Mouse (Mus musculus) layer of hippocampus, adult 2 months (tissue): ENCODE results near the gene Btf3l4. TPM values are rescaled to one million over a fixed set of nuclear protein-coding genes. Genes with fewer than 3 reads are reported as not detected.

Experiments
- DNase-seq, 2 experiments: peaks; one replicate each; pipeline ENCODE4 v3.0.0; 2022; ENCODE audit warnings: low spot score in 2 of 2
- H3K27ac ChIP-seq: fragments of 200-600 bp; 2 replicates; pipeline ENCODE4 v1.8.1; 2022
- H3K4me3 ChIP-seq: fragments of 200-600 bp; 2 replicates; pipeline ENCODE4 v1.8.1; 2022; ENCODE audit warnings: mild to moderate bottlenecking
- CTCF ChIP-seq: fragments of 200-600 bp; conservative IDR thresholded peaks from 2 replicates; pipeline ENCODE4 v1.8.1; 2022; ENCODE audit warnings: antibody characterized with exemption, mild to moderate bottlenecking, moderate library complexity
- total RNA-seq, 2 experiments: library from RNA; stranded (reverse); gene quantifications; 2 replicates each; pipeline ENCODE4 v1.2.3; 2021

Btf3l4 gene
- total RNA-seq, 2 experiments from 2014 or later: 87.9 to 89.4 TPM

DNA sequence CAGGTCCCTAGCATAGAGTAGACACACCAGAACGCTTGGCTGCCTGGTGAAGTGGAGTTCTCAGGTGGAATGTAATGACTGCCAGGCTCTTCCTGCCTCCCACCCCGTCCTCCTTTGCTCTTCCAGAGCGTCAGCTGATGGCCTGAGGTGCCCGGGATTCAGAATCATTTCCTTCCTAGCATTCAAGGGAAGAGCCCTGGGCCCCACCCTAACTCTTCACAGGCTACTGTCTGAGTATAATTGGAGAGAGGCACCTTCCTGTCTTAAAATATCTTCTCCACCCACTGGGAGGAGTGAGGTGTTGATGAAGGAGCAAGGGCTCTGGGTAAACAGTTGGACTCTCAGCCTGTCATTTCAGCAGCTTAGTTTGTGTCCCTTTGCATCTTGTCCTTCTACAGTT is 36.7 kb downstream of the Btf3l4 start:
- Histone ChIP-seq H3K27ac (no peak overlapping the region), H3K4me3 (no peak overlapping the region)
- DNase-seq: no peak
- no peak for TF ChIP-seq CTCF

DNA sequence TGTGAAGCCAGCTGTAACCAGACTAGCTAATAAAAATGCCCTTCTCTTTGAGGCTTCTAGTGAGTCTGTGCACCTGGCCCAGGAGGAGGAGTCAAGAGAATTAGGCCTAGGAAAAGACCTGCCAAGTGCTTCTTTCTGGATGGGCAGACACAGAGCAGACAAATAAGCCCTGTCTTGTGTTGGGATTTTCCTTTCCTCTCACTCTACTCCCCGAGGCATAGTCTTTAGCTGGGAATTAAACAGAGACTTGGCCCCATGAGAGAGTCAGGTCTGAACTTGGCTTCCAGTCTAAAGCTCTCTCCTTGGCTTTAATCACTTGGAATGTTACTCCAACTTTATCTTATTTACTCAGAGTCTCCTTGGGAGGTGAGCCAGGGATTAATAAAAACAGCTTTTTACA is 39.5 kb downstream of the Btf3l4 start:
- no peak for TF ChIP-seq CTCF
- DNase-seq: no peak
- H3K27ac ChIP-seq: no peak overlapping the region
- no peak overlapping the region for H3K4me3 ChIP-seq

DNA sequence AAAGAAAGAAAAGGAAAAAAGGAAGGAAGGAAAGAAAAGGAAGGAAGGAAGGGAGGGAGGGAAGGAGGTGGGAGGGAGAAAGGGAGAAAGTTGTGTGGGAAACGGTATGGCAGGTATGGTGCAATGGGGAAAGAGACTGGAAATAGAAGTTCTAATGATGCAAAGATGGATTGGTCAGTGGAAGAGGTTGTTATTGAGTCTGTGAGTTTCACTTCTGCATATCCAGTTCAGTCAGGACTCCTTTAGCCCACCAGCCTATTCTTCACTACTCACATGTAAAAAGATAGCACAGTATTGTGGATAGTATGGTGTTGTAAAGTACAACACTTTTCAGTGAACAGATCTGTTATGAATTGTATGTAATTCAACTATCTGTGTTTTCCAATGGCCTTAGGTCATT is 42.9 kb downstream of the Btf3l4 start:
- H3K27ac ChIP-seq: no peak overlapping the region
- no peak overlapping the region for H3K4me3 ChIP-seq
- no peak for TF ChIP-seq CTCF
- DNase-seq: no peak

DNA sequence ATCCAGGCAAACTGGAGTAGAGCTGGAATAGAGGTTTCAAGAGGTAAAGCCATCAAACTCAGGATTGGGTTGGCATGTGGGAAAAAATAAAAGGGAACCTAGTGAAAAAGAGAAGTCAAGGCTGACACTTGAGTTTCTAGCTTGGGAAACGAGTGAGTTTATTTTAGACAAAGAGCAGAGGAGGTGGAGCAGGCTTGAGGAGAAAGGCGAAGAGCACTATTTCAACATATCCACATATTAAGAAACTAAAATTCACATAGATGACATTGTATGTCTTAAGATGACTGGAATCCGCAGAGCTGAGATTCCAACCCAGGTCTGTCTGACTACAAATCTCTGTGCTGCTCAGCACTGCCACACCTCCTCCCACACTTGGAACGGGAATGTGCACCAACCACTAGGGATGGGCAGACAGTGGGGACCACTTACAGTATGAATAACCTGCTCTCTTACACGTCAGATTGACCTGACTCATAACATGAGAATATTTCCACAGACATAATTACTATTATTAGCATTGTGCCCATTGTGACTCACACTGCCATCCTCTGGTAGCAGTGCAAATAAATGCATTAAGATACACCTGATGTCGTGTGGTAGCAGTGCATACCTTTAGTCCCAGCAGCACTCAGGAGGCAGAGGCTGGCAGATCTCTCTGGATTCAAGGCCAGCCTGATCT is 44.0 kb downstream of the Btf3l4 start:
- peak; percentile 22 for TF ChIP-seq CTCF
- Histone ChIP-seq H3K27ac (no peak overlapping the region), H3K4me3 (no peak overlapping the region)
- DNase-seq: no peak

DNA sequence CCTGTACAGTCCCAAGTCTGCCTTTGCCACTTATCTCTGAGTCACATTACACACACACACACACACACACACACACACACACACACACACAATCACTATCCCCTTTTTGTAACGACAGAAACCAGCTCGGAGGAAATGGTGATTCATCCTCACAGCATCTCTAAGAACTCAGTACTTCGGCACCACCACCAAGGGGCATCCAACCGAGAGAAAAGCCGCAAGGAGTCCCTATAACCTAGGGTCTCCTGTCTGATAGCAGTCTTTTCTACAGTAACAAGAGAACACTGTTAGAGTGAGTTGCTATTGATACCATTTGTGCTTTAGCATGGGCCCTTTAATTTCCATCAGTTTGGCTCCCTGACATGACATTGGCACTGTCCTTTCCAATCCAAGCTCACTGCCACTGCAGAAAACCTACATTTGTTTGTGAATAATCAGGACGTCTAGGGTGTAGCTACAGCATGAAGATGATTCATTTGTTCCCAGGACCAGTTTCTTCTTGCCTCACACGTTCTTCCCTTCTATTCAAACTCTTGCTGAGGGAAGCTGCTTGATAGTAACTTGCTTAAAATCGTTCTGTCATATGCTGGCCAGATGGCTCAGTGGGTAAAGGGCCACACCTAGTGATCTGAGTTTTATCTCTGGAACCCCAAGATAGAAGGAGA is 50.9 kb downstream of the Btf3l4 start:
- Histone ChIP-seq H3K4me3 (peak overlapping the region; percentile 23), H3K27ac (peak overlapping the region; percentile 99)
- 0 out of 2 replicates have a peak, but pooled peaks have one; percentile 5 for TF ChIP-seq CTCF
- DNase-seq: peak in 1 of 2 experiments; percentile 13

DNA sequence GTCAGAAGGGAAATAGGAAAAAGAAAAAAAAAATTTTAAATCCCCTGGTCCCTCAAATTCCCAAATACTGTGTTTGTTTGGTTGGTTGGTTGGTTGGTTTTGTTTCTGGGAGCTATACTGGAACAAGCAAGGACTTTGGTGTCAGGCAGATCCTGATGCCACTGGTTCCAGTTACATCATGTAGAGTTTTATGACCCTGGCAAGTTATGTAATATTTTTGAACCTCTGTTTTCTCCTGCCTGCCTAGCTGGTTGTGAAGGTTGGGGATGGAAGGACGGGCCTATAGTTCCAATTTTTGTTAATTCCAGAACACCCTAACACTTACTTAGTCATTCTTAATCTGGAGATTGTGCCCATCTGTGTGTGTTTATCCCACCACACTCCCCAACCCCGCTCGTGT is 51.8 kb downstream of the Btf3l4 start:
- Histone ChIP-seq H3K27ac (peak overlapping the region; percentile 99), H3K4me3 (peak overlapping the region; percentile 64)
- TF ChIP-seq CTCF: no peak
- peak in 1 of 2 experiments; percentile 17 for DNase-seq

DNA sequence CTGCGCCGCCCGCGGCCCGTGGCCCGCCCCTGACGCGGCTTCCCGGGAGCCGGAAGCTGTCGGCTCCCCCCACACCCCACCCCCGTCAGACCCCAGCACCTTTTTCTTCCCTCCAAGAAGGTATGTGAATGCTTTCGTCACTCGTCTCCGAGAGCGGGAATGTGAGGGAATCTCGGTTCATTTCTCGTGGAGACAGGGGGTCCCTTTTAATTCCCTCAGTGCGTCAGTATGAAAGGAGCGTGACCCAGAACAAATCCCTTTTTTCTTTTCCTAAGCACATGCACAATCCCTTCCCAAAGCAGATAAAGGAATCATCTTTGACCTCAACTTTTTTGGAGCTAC is 52.6 kb downstream of the Btf3l4 start:
- Histone ChIP-seq H3K27ac (peak overlapping the region; percentile 99), H3K4me3 (peak overlapping the region; percentile 64)
- TF ChIP-seq CTCF: no peak
- DNase-seq: no peak

DNA sequence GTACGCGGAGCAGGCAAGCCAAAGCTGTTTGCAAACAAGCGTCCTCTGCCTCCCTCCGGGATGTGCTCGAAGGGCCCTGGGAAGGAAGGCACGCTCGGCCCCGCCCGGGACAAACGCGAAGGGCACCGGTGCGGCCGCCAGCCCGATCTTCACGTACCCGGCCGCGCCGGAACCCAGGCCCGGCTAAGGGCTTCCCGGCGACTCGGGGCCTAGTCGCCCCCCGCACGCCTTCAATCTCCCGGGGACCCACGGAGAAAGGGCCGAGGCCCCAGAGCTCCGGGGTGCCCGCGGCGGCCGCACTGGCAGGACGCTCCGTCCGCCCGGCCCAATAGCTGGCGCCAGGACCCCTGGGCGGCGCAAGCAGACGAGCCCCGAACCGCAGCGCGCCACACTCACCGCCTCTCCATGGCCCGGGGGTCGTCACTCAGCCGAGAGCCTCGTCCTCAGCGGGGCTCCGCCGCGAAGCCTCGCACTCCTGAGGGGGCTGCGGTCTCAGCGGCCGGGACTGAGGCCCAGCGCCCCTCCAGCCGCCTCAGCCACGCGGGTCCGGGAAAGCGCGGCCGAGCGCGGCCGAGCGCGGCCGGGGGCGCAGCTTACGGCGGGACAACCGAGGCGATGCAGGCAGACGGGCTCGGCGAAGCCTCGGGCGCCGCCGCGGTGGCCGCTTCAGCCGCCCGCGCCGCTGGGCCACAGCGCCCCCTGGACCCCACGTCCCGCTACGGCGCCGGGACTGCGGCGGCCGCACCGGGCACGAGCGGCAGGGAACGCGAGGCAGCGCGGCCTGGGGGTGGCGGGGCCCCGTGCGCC is 53.2 kb downstream of the Btf3l4 start, which contains the start of gene Zfyve9:
Gene Zfyve9, minus strand, starts transcription at position 742 of the 807 bp plus-strand sequence.
- Histone ChIP-seq H3K4me3 (peak within 1 kb of the TSS; percentile 64), H3K27ac (peak within 1 kb of the TSS; percentile 99)
- DNase-seq: peak; percentile 63 to 81
- TF ChIP-seq CTCF: peak; percentile 67

DNA sequence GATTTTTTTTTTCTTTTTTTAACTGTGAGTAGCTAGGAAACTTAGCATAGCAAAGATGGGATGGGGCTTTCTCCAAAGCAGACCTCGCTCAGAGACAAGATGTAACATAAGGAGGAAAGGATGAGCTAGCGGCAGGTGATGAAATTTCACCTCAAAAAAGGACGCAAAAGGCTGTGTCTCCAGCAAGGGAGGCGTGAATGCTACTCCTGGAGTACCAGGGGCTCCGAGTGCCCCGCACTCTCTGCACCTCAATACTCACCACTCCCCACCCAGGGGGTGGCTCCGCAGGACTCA is 53.7 kb downstream of the Btf3l4 start:
- DNase-seq: no peak
- peak overlapping the region; percentile 99 for H3K27ac ChIP-seq
- H3K4me3 ChIP-seq: peak overlapping the region; percentile 60
- TF ChIP-seq CTCF: no peak; the same call in none of the 2 replicates

DNA sequence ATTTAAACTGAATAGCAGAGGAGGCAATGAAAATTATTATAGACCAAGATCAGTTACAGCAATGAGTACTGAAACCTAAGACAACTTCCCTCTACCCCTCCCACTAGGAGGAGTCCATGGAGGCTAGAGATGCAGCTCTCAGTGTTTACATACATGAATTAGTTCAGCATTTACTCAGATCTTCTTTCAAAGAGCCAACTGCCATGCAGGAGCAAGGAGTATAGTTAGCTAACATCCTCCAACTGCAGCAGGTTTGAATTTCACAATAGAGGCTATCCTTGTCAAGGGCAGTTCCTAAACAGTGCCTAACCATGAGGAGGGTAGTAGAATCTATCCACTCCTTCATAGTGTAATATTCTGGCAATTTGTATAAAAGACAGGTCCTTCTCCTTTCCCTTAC is 64.9 kb downstream of the Btf3l4 start:
- TF ChIP-seq CTCF: no peak
- H3K27ac ChIP-seq: no peak overlapping the region
- no peak for DNase-seq
- H3K4me3 ChIP-seq: no peak overlapping the region

Other genes with a start within 250 kb of the Btf3l4 start
- gene Cc2d1b, start 213.7 kb downstream of the Btf3l4 start, total RNA-seq: 10 to 100 TPM; 33.6 to 35.8 TPM
- 1 to 10 TPM in 1 of 2 experiments, under 1 TPM in 1; 0.88 to 1.4 TPM for gene 3110021N24Rik, start 114.0 kb downstream of the Btf3l4 start, total RNA-seq
- gene Zfyve9, start 52.8 kb downstream of the Btf3l4 start, total RNA-seq: 10 to 100 TPM; 53.6 to 58.4 TPM
- gene Txndc12, start 987 bp upstream of the Btf3l4 start, total RNA-seq: 10 to 100 TPM; 32.3 to 33.8 TPM
- gene Kti12, start 14.2 kb upstream of the Btf3l4 start, total RNA-seq: 10 to 100 TPM; 18.1 to 18.9 TPM
- not detected for gene A730015C16Rik, start 15.0 kb upstream of the Btf3l4 start, total RNA-seq
- 10 to 100 TPM; 46.2 to 48.3 TPM for gene Rab3b, start 45.4 kb upstream of the Btf3l4 start, total RNA-seq
- 100 to 1,000 TPM; 121 to 130 TPM for gene Nrd1, start 167.0 kb upstream of the Btf3l4 start, total RNA-seq